Mouse (Mus musculus): Measurements from ENCODE around the gene Slc11a2.

DNA sequence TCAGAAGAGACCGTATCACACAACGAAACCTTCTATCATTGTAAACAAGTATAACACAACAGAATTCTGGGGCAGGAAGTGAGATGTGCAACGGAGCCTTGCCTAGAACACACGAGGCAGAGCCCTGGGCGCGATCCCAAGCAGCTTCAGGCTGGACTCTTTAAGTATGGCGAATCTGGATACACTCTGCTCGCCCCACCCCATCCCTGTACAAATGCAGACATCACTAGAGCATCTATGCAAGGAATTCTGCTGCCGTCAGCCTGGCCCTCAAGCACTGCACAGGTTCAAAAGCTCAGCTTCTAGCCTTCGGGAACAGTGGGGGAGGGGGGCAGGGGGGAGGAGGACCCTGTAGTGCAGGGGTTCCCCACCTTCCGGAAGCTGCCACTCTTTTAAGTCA, 31.9 kb downstream of the Slc11a2 start:
- TF ChIP-seq CTCF (conservative IDR thresholded peaks at IDR 0.05 in 1 of 2, IDR thresholded peaks at IDR 0.05 in 1 of 2; ENCODE audit: low read depth in 2 of 2, low read length in 2 of 2) (no peak), ZC3H11A (IDR thresholded peaks at IDR 0.05; ENCODE audit: low read depth, low read length) (no peak), POLR2A (IDR thresholded peaks at IDR 0.05; ENCODE audit: low read depth, low read length) (no peak), MAFK (IDR thresholded peaks at IDR 0.05; ENCODE audit: insufficient replicate concordance, low read length) (no peak)

All from CH12.LX (cell line).